Mouse (Mus musculus) adrenal gland, postnatal 10 days (tissue): ENCODE measurements around the gene Hspb7. TPM values are rescaled to one million over a fixed set of nuclear protein-coding genes. Genes with fewer than 3 reads are reported as not detected.
A peak's percentile ranks its signal among the peaks of the same experiment; 100 is the strongest.

Experiments
- DNase-seq: peaks from one replicate; pipeline ENCODE4 v3.0.0; 2021; ENCODE audit warnings: mixed read lengths
- long read RNA-seq, 2 experiments: library from polyadenylated mRNA; stranded (forward); transcript quantifications; one replicate each; pipeline ENCODE4 v2.0.0; 2021
- total RNA-seq, 2 experiments: library from RNA; stranded (reverse); gene quantifications; 2 replicates each; pipeline ENCODE4 v1.2.3; 2021

Hspb7 gene
- total RNA-seq: 10 to 100 TPM in 1 of 2 experiments, 1 to 10 TPM in 1; 9.0 to 31.7 TPM
- long read RNA-seq, experiment 1, partial matches to known transcripts: 1 of 3 reads
- long read RNA-seq, experiment 1, other reads (novel, unspliced or antisense): 0 of 3 reads
- long read RNA-seq, experiment 2: 0 reads

DNA sequence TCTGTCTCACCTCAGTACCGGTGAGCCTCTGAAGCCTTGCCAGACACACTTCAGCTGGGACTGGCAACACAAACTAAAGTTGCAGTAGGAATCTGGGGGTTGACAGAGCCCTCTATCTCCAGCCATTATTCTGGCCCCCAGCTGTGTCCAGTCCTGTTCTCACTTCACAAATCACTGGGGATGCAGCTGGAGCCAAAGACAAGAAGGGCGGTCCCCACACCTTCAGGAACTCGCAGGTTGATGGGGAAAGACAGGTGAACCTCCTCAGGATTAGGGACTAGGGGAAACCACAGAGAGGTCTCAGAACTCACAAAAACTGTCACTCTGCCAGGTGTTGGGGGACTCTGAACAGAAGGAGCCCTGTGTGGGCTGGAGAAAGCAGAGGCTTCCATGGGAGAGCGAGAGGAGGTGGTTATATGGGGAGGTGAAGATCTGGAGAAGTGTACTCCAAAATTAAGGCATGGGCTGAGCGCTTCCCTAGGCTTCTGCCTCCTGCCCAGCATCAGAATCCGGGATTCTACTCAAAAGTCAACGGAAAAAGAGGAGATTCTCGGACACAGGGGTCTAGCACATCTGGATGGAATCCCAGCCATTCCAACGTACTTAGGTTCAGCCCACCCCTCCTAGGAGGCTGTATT lies at the start of gene Hspb7:
Hspb7 (plus strand) TSS at position 588 of the 638 bp plus-strand sequence.
- no peak for DNase-seq

DNA sequence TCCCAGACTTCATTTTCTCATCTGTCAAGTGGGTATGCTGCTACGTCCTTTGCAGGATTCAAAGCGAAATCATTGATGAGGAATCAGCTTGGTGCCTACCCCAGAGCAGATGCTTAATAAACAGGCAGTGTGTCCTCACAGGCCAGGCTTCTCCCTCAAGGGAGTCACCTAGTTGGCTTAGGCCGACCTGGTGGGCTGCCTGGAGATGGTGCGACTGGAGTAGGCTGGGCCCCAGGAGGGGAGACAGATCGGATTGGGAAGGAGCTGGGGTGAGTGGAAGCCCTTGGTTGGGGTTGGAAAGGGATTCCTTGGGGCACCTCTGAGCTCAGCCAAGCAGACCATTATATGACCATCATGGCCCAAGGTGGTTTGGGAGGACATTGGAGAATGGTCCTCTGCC lies 48.2 kb upstream of the Hspb7 start:
- peak; percentile 73 for DNase-seq

DNA sequence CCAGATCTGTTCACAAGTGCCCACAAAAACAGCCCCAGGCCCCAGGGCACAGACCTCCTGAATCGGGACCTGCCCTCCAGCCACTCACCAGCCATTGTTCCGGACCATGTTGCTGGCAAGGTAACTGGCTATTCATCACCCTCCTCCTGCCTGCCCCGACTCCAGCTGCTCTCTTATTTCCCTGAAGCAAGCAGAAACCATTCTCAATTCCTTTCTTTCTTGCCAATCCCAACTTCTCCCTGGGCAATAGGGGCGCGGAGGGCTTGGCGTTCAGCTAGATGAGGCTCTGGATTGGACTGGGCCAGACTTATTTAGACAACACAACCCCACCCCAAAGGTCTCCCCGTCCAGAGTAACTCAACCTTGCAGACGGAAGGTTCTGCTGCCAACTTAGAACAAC lies 40.9 kb upstream of the Hspb7 start:
- DNase-seq: no peak

DNA sequence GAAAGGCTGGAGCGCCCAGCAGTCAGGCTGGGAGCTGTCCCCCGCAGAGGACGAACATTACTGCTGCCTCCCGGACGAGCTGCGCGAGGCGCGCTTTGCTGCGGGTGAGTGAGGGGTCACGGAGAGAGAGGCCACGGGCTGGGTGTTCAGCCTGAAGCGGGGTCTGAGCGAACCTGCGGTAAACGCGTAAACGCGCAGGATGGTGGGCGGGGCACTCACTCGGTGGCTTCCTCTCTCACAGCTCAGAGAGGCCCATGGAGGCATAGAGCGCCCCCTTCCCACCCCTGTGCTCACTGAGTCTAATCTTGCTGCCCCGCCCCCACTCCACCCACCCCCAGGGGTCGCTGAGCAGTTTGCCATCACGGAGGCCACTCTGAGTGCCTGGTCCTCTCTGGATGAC lies 38.2 kb upstream of the Hspb7 start:
- DNase-seq: no peak

DNA sequence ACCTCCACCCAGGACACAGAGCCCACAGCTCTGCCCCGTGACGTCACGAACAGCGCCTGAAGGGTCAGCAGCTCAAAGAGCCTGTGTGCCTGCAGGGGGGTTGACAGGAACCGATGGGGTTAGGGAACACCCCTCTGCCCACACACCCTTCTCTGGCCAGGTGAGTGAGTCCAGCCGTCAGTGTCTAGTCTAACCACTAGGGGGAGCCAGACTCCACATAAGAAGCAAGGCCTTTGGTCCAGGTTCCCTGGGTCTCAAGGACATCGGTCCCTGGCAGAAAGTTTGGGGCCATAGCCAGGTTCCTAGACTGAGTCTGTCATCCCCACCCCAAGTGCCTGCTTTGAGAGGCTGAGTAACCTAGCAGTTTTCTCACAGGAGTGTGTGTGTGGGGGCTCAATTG lies 35.3 kb upstream of the Hspb7 start:
- peak; percentile 55 for DNase-seq

DNA sequence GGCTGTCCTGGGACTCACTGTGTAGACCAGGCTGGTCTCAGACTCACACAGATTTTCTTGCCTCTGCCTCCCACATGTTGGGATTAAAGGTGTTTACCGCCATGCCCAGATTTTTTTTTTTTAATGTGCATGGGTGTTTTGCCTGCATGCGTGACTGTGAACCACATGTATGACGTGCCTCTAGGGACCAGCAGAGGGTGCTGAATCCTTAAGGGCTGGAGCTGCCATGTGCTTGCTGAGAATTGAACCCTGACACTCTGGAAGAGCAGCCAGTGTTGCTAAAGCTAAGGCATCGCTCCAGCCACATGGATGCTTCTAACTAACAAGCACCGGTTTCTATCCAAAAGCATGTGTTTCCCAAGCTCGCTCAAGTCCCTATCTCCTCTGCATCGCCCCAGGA lies 34.4 kb upstream of the Hspb7 start:
- no peak for DNase-seq

DNA sequence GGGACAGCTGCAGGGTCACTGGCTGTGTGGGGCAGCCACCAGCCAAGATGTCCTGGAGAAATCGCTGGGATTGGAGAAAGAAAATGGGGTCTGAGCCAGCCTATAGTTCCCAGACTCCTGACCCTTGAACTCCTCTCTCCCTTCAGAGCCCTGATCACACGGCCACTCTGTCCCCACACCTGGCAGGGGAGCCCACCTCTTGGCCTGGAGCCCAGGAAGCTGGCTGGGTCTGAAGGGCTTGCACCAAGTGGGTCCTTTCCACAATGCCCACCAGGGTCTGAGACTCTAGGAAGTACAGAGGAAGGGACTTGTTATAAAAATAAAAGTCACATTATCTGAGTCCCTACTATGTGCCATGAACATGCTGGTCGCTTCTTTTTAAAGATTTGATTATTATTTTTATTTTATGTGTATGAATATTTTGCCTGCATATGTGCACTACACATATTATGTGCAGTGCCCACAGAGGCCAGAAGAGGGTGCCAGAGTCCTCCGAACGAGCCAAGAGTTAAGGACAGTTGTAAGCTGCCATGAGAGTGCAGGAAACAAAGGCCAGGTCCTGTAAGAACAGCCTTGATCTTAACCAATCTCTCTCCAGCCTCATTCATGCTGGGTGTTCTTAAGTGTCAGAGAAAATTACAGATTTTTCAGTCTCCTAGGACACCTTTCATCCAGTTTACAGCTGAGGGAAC lies 33.3 kb upstream of the Hspb7 start:
- peak; percentile 88 for DNase-seq

DNA sequence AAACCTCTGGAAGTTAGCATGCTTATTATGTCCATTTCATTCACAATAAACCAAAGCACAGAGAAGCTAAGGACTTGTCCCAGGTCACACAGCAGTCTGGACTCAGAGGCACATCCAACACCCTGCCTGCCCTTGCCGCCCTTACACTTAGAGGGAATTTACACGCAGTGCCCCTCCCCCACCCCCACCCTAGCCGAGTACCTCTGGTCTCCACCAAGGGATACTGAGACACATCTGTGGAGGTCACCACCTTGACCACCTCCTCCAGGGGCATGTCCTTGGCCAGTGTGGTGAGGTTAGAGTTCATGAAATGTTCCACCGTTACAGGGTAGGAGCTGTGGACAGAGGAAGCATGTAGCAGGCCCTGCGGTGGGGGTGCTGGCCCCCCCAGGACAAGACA lies 32.6 kb upstream of the Hspb7 start:
- DNase-seq: no peak

DNA sequence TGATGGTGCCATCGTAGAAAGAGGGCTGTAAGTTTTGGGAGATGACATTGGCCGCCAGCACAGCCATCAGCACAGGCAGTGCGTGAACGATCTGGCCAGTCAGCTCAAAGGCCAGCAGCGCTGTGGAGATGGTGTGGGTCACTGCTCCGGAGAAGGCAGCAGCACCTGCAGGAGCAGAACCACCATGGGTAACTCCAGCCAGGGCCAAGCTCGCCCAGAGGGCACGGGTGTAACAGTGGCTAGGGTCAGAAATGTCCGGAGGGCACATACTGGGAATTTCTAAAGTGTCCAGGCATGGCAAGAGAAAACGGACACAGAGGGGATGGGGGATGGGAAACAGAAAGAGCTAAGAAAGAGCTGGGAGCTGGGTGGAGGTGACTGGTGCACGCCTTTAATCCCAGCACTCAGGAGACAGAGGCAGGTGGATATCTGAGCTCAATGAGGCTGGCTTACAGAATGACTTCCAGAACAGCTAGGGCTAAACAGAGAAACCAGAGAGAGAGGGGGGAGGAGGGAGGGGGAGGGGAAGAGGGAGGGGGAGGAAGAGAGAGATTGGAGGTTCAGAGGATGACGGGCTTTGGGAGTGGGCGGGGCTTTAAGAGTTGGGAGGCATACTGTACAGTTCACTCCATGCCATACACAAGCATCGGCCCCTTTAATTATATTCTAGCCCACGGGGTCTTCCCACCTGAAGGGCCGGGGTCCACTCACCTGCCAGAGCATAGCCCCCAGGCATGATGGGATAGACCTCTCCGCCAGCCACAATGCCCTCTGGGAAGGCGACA lies 31.0 kb upstream of the Hspb7 start:
- no peak for DNase-seq

DNA sequence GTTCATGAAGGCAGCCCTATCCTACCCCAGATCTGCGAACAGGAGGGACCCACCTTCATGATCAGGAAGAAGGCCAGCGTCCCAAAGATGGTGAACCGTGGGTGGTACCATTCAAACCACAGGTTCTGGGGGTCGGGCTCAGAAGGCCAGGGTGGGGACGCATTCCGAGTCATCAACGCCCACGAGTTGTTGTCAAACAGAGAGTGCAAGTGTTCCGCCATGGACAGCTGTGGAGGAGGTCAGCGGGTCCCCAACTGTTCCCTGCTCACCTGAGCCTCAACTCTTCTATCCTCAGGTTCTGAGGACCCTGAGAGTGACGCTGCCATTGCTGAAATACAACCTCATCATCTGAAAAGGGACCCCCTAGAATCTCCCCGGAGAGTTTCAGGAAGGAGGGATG lies 29.3 kb upstream of the Hspb7 start:
- DNase-seq: no peak

DNA sequence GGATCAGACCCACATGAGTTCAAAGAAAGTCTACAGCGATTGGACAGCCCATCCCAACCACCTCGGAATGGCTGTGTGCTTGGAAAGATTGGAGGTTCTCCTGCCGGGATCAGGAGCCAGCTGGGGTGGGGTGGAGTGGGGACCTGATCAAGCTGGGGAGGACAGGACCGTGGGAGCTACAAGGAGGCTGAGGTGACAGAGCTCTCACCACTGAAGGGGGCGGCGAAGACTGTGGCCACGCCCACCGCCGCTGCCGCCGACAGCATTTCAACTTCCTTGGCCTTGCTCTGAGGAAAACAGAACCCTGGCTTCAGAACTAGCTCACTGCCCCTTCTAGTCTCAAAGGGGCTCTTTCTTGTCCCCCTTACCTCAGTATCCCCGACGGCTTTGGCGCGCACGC lies 25.8 kb upstream of the Hspb7 start:
- DNase-seq: no peak

DNA sequence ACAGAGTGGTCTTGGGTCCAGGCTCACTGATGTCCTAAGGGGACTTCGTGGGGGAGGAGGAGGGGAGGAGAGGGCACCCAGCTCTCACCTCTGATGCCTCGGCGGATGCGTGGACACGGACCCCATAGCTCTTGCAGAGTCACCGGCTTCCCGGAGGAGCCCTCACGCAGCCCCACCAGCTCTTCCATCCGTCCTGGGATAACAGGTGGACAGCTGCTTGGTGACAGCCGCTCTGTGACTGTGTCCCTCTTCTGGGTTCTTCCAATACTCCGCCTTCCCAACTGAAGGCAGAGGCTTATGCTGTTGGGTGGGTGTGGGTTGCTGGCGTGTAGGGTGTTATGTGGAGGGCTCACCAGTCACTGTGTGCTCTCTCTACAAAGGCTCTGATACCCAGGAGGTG lies 22.7 kb upstream of the Hspb7 start:
- no peak for DNase-seq

DNA sequence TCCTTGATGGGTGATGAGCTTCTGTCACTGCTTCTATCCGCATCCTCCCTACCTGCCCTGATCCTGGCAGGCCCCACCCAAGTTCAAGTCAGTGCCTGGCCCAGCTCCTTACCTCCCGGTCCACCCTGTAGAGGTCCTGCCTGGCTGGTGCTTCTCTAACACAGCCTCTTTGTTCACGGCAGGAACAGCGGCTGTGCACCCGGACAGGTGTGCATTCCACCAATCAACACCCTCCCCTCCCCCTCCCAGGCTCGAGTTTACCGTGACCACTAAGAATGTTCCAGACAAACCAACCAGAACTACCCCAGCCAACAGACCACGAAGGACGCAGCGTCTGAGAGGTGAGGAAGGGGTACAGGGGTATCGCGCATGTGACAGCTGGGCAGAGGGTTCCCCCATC lies 22.0 kb upstream of the Hspb7 start, which contains the start of gene Clcnka:
Clcnka (minus strand) TSS at position 180 of the 400 bp plus-strand sequence.
- DNase-seq: no peak

DNA sequence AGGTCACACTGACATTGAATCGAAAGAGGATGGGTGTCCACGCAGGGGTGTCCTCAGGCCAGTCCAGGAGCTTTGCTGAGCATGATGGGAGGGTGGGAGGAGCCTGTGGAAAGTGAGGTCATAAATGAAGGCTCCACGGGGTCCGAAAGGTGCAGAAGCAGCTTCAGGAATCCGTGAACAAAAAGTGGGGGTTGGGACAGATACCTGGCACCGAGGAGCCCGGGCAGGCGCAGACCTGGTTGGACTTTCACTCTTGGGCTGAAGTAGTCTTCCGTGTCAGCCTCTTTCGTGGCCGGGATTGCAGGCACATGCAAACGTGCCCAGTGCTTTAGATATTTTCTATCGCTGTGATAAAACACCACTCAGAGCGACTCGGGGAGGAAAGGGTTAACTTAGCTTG lies 20.4 kb upstream of the Hspb7 start:
- no peak for DNase-seq

DNA sequence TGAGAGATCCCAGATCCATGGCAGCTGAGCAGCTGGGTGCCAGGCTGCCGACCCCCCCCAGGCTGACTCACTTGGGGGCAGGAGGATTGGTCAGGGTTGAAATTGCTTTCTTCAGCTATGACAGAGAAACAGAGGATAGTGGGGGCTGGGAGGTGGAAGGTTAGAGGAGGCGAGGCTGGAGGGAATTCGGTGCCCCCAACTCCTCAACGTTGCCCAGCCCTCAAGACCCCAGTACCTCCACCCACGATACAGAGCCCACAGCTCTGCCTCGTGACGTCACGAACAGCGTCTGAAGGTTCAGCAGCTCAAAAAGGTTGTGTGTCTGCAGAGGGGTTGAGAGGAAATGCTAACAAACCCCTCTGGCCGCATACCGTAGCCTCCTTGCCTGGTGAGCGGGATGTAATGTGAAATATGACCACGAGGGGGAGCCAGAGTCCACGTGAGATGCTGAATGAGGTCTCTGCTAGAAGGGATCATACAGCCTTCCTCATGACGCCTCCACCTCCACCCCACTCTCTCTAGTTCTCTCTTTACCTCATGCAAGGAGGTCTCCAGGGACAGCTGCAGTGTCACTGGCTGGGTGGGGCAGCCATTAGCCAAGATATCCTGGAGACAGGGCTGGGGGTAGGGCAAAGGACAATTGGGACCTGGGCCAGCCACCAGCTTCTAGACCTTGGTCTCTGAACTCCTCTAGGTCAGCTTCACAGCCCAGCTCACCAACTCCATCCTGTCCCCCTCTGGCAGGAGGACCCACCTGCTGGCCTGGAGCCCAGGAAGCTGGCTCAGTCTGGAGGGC lies 15.9 kb upstream of the Hspb7 start:
- peak; percentile 93 for DNase-seq

DNA sequence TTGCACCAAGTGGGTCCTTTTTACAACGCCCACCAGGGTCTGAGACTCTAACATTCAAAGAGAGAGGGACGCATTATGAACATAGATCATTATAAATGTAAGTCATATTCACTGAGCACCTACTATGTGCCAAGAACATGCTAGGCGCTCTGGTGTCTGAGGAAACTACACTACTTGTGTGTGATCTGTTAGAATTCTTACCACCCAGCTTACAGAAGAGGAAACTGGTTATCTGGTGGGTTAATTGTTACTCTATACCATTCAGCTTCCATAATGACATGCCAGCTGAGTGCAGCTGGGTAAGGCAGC lies 15.3 kb upstream of the Hspb7 start:
- no peak for DNase-seq

DNA sequence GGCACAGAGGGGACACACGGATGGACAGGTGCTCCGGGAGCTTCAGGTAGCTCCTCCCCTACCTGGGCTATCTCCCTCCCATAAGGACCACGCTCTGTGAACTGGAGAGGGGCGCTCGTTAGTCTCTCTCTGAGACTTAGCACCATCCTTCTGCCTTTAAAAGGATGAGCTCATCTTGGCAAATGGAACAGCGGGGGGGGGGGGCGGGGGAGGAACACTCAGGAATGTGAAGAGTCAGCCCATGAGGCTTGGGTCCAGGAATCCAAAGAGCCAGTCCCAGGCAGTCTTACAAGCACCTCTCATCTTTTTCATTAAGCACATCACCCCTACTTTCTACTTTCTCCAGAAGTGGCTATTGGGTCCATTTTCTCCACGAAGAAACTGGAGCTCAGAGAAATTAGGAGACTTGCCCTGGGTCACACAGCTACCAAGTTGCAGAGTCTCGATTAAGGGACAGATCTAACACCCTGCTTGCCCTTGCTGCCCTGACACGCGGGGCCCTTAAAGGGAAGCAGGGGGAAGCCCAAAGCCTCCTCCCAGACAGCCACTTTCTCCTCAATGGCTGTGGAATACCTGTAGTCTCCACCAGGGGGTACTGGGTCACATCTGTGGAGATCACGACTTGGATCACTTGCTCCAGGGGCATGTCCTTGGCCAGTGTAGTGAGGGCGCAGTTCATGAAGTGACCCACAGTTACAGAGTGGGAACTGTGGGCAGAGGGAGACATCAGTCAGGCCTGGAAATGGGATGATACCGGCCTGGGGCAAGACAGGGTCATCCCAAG lies 13.9 kb upstream of the Hspb7 start:
- peak; percentile 63 for DNase-seq

DNA sequence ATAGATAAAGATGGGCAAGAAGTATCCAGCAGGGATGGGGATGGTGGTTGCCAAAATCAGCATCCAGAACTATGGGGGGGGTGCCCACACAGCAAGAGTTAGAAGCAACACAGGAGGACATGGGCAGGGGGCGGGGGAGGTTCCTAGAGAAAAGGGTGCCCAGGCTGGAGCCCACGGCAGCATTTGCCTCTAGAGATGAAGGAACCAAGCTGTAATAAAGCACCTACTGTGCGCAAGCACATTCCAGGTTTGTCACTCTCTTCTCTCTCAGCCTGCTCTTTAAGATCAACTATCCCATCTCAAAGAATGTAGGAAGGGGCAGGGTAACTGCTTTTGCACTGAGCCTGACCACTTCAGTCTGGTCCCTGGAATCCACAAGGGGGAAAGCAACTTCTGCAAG lies 12.0 kb upstream of the Hspb7 start:
- no peak for DNase-seq

DNA sequence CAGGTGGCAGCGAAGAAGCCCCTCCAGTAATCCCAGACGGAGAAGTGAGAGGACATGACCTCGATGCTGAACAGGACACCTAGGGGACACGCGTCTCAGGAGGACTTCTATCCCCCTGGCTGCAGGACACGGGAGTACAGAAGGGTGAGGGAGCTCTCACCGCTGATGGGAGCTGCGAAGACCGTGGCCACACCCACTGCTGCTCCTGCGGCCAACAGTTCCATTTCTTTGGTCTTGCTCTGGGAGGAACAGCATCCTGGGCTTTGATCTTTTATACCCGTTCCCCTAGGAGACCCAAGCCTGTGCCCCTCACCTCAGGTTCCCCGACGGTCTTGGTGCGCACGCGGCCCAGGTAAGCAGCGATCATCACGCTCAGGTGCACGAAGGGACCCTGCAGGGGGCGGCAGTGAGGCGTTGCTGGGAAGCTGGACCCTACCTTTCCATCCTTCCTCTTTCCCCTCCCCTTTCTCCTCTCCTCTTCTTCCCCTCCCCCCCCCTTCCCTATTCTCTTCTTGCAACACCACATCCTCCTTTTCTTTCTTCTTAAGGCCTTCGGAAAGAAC lies 9.1 kb upstream of the Hspb7 start:
- DNase-seq: no peak

DNA sequence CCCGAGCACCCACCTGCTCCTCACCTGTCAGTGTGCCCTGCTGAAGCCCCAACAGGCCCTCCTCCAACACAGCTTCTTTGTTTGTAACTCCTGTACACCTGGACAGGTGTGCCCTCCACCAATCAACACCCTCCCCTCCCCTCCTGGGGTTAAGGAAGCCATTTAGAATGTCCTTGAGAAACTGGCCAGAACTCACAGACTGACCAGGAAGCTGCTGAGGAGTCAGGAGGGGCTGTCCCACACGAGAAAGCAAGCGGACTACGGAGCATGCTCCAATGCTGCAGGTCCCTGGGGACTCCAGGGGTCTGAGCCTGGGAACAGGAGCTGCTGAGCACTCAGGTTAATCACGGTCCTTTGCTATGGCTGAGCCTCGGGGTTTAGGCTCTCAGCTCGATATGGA lies 4.7 kb upstream of the Hspb7 start, which contains the start of gene Clcnkb:
Clcnkb (minus strand) TSS at position 91 of the 400 bp plus-strand sequence.
- DNase-seq: no peak
